Mouse (Mus musculus) left cerebral cortex, postnatal 10 days (tissue): ENCODE results near the gene Prickle1. TPM values are rescaled to one million over a fixed set of nuclear protein-coding genes. Genes with fewer than 3 reads are reported as not detected.

ENCODE experiments used
- DNase-seq, 2 experiments: peaks; one replicate each; pipeline ENCODE4 v3.0.0; 2021 to 2022; ENCODE audit warnings: low spot score in 2 of 2, mixed read lengths in 1 of 2; ENCODE audit errors: extremely low spot score in 1 of 2
- intact Hi-C: fragments of 180-260 bp; cut with DNase I; formaldehyde crosslinking; loops from one replicate; pipeline ENCODE4 v1.15.1; 2025
- total RNA-seq, 2 experiments: library from RNA; stranded (reverse); gene quantifications; 2 replicates each; pipeline ENCODE4 v1.2.3; 2021

The Prickle1 gene
- total RNA-seq, 2 experiments from 2014 or later = 63.1 to 67.0 TPM

DNA sequence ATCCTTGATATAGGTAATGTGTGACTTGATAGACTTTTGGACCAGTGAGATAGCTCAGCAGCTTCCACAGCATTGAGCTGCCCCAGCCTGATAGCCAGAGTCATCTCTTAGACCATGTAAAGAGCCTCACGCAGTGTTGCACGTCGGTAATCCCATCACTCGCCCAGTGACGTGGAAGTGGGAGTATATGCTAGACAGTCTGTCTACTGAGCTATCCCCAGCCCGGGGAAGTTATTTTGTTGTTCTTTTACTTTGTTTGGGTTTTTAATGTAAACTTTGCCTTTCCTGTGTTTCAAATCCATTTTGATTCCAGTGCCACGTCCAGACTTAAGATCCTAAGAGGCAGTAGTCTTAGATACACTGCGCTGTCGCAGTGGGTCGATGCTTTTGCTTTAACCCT, 114.6 kb downstream of the Prickle1 start:
- intact Hi-C loops = no loop called here
- DNase-seq = no peak

GRCm38 (mm10) chr15:93479445-93479844, 116.2 kb downstream of the Prickle1 start:
- intact Hi-C loops = no loop called here
- DNase-seq = no peak

GRCm38 (mm10) chr15:93478676-93479075, 117.0 kb downstream of the Prickle1 start:
- no peak for DNase-seq
- intact Hi-C loops = no loop called here

DNA sequence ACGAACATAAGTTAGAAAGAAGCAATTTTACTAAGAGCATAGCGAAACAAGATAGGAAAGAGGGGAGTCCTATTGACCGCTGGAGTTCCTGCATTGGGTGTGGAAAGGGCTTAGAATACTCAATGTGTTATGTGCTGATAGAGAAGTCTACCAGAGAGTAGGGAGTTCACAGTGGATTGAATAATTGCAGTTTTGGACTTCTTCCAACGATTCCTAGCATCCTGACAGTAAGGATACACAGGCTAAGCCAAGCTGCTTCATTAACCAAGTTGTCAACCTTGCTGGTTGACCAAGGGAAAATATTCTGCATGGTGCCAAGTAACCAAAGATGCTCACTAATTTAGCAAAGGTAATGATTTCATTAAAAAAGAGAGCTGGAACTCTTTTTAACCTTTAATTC, 118.0 kb downstream of the Prickle1 start:
- intact Hi-C loops = no loop called here
- no peak for DNase-seq

- intact Hi-C loops = no loop called here
- DNase-seq = no peak
Observed at GRCm38 (mm10) chr15:93475688-93476087, 120.0 kb downstream of the Prickle1 start.

GRCm38 (mm10) chr15:93474277-93474676, 121.4 kb downstream of the Prickle1 start:
- intact Hi-C loops = no loop called here
- no peak for DNase-seq

DNA sequence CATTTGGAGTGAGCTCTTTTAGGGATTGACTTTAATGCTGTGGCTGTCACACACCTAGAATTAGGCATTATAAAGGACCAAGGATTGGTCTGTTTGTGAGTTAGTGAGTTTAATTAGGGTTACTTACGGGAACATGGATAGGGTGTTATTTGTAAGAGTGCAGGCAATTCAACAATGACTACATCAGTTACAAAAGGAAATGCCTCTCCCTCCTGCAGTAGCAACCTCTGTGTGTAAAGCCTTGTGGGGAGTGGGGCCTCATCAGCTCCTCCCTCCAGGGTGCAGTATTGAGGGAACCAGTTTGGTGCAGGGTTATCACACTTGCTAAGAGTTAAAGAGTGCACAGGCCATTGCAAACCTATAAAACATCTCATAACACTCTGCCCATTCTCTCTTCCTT, 123.6 kb downstream of the Prickle1 start:
- intact Hi-C loops = no loop called here

DNA sequence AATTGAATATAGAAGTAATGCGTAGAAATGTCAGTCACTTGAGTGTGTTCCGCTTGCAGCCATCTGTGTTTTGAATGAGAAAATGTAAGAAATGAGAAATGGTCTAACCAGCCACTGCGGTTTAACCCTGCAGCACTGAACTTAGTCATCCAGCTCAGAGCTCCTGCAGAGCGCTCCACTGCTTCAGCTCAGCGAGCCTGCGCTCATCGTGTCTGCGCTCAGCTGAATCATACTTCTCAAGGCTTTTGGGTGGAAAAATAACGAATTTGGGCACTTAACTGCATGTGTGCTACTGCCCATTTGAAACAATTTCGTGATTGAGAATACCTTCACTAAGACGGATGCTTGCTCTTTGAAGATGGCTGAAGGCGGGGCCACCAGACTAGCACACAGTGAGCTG, 124.0 kb downstream of the Prickle1 start:
- DNase-seq = no peak

More for the DNA sequence above, 123.6 kb downstream of the Prickle1 start:
- no peak for DNase-seq

DNA sequence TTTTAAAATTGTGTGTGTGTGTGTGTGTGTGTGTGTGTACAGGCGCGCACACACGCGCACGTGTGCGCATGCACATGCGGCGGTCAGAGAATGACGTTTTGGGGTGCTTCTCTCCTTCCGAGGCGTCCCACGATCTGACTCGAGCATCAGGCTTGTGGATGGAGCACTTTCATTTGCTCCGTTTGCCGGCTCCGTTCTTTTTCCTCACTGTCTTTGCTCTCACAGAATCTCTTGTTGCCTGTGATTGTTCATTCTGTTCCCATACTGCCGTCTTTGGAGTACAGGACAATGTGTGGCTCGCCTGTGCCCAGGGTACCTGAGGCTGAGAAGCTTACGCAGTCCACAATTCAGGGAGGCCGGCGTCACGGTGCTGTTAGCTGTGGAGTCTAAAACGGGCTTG, 134.6 kb downstream of the Prickle1 start:
- intact Hi-C loops = no loop called here
- DNase-seq = no peak

More for the DNA sequence above, 124.0 kb downstream of the Prickle1 start:
- intact Hi-C loops = no loop called here

- no peak for DNase-seq
- intact Hi-C loops = loop anchor here (10.0 kb wide), 1 partner anchor 115 kb away; no protein-coding TSS in a partner anchor
Observed at GRCm38 (mm10) chr15:93459422-93459821, 136.3 kb downstream of the Prickle1 start.

- intact Hi-C loops = loop anchor here (10.0 kb wide), 1 partner anchor 119 kb away; no protein-coding TSS in a partner anchor
- no peak for DNase-seq
Observed at GRCm38 (mm10) chr15:93456005-93456404, 139.7 kb downstream of the Prickle1 start.

DNA sequence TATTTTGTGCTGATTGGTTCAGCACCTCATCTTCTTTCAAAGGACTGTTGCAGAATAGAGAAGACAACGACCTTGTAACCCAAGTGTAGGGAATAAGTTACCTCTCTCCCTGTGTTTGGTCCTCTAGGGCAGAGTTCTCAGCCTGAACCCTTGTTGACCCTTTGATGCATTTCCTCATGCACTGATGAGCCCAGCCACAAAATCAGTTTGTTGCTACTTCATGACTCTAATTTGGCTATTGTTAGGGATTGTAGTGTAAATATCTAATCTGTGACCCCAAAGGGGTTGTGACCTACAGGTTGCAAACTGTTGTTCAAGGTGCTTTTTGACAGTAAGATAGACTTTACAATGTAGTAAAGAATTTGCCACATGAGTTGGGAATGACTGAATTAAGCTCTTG, 142.4 kb downstream of the Prickle1 start:
- DNase-seq = no peak
- intact Hi-C loops = loop anchor here (10.0 kb wide), 1 partner anchor 122 kb away; no protein-coding TSS in a partner anchor

Other genes with a start within 250 kb of the Prickle1 start
- 10 to 100 TPM; 77.6 to 90.7 TPM for gene Zcrb1, start 197.6 kb downstream of the Prickle1 start, total RNA-seq
- 10 to 100 TPM; 30.8 to 35.8 TPM for gene Pphln1, start 197.5 kb downstream of the Prickle1 start, total RNA-seq